Mouse (Mus musculus): ENCODE data around the gene Csrnp1. TPM values are rescaled to one million over a fixed set of nuclear protein-coding genes. Genes with fewer than 3 reads are reported as not detected.

Gene Csrnp1
- total RNA-seq, 2 experiments from 2014 or later: 28.7 to 31.3 TPM

- TF ChIP-seq CTCF (IDR thresholded peaks at IDR 0.05): peak; percentile 28
- Histone ChIP-seq H3K27ac (no peak overlapping the region), H3K4me3 (no peak overlapping the region)
- DNase-seq (ENCODE audit: extremely low spot score in 1 of 2, low spot score in 2 of 2): no peak
- intact Hi-C loops (cut with DNase I): no loop called here
These were observed 9.8 kb downstream of the Csrnp1 start for GRCm38 (mm10) chr9:119974609-119975008.

- Histone ChIP-seq H3K27ac (no peak overlapping the region), H3K4me3 (no peak overlapping the region)
- no peak for DNase-seq (ENCODE audit: extremely low spot score in 1 of 2, low spot score in 2 of 2)
- TF ChIP-seq CTCF (IDR thresholded peaks at IDR 0.05): peak; percentile 49
- intact Hi-C loops (cut with DNase I): no loop called here
These were observed 10.5 kb downstream of the Csrnp1 start for GRCm38 (mm10) chr9:119973869-119974520.

DNA sequence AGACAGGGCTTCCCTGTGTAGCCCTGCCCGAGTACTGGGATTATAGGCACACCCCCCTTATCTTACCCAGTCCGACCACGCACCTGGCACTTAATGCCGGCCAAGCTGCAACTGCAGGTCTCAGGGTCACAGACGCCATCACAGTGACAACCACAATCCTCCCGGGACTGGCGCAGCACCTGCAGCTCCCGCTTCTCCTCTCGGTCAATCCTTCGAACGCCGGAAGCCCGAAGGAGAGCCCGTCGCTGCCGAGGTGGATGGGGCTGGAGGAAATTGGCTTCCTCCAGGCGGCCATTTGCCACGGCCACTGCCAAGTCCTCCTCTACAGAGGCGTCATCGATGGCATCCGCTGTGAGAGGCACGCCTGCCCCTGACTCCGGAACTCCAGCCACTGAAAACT is 11.2 kb downstream of the Csrnp1 start:
- intact Hi-C loops (cut with DNase I): no loop called here
- no peak for TF ChIP-seq CTCF (IDR thresholded peaks at IDR 0.05)
- DNase-seq (ENCODE audit: extremely low spot score in 1 of 2, low spot score in 2 of 2): no peak
- H3K4me3 ChIP-seq: no peak overlapping the region
- no peak overlapping the region for H3K27ac ChIP-seq

DNA sequence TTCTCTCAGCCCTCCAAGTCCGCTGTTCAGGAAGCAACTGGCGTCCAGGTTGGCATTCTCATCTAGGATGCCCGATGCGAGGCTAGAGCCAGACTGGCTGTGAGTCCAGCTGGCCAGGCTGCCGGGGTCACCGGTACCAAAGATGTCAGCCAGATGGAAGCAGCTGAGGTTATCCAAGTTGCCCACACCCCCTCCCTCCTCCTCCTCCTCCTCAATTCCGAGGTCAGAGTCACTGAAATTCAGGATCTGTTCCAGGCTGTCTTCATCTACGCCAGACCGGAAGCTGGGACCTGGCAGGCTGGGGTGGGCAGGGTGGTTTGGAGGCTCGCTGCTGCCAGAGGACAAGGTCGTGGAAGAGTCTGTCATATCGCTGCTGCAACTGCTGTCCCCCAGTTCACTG is 11.9 kb downstream of the Csrnp1 start:
- Histone ChIP-seq H3K27ac (no peak overlapping the region), H3K4me3 (no peak overlapping the region)
- intact Hi-C loops (cut with DNase I): no loop called here
- no peak for DNase-seq (ENCODE audit: extremely low spot score in 1 of 2, low spot score in 2 of 2)
- TF ChIP-seq CTCF (IDR thresholded peaks at IDR 0.05): no peak

DNA sequence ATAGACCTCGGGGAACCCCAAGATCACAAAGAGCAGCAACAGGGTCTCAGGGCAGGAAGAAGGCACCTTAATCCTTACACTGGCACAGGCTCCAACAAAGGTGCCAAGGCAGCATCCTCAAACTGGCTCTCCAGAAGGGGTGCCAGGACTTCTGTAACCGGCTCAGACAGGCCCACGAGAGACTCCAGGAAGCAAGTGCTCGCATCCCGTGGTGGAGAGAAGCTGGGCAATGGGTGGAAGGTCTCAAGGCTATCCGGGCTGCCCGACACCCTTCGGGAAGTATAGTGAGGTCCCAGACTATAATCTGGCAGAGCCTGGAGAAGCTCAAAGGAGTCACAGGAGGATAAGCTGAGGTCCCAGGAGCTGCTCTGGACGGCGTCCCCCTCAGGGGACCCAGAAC is 12.3 kb downstream of the Csrnp1 start:
- DNase-seq (ENCODE audit: extremely low spot score in 1 of 2, low spot score in 2 of 2): no peak
- TF ChIP-seq CTCF (IDR thresholded peaks at IDR 0.05): no peak
- intact Hi-C loops (cut with DNase I): no loop called here
- Histone ChIP-seq H3K4me3 (no peak overlapping the region), H3K27ac (no peak overlapping the region)

DNA sequence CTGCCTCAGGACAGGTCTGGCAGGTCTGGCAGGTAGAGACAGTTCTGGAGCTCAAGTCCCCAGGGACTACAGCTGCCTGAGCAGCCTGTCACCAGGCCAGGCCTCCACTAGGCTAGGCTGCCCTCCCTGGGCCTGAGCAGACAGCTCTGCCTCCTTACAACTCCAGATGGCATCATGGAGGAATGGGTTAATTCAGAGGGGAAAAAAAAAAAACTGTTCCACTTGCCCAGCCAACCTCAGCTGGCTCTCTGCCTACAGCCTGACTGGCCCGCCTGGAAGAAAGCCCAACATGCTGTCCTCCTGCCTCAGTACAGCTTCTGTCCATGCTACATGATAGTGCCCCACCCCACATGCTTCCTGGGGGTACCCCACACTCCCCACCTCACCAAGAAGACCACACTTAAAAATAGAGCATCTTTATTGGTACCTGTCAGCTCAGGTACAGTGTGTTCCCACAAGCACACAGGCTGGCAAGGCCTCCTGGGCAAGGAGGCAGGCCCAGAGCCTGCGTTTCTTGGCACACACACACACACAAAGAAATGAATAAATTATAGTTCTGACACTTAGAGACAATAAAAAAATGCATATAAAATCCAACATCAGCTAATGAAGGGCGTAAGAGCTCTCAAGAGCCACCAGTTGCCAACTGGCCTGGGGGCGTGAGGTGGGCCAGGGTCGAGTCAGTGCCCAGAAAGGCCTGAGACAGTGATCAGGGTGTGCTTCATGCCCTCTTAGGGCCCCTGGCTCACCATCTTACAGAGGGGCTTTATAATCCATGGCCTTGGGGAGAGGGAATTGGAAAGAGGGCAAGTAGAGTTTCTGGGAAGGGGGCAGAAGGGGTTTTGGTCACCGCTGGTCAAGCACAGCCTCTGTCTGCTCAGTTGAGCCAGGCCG is 13.4 kb downstream of the Csrnp1 start:
- H3K27ac ChIP-seq: peak overlapping the region; percentile 7; the same call in 1 of the 2 replicates
- TF ChIP-seq CTCF (IDR thresholded peaks at IDR 0.05): no peak
- no peak for DNase-seq (ENCODE audit: extremely low spot score in 1 of 2, low spot score in 2 of 2)
- no peak overlapping the region for H3K4me3 ChIP-seq
- intact Hi-C loops (cut with DNase I): no loop called here

- Histone ChIP-seq H3K4me3 (no peak overlapping the region), H3K27ac (no peak overlapping the region)
- no peak for DNase-seq (ENCODE audit: extremely low spot score in 1 of 2, low spot score in 2 of 2)
- TF ChIP-seq CTCF (IDR thresholded peaks at IDR 0.05): peak; percentile 28
- intact Hi-C loops (cut with DNase I): no loop called here
These were observed 14.2 kb downstream of the Csrnp1 start for GRCm38 (mm10) chr9:119970221-119970620.

DNA sequence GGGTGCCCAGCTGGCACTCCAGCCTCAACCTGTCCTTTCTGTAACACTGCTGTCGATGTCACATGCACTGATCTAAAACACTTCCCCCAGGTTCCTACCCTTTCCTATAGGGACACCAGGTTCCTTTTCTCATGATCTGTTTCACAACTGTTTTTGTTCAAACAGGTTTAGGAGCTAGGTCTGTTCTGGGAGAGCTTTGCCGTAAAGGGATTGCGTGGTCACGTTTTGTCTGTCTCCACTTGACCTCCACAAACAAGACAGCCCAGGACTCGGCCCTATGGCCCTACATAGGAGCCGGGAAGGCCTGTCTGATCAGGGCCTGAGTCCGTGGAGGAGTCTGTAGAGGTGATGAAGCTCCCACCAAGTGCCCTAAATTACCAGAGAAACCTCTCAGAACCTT is 14.6 kb downstream of the Csrnp1 start:
- Histone ChIP-seq H3K27ac (no peak overlapping the region), H3K4me3 (no peak overlapping the region)
- DNase-seq (ENCODE audit: extremely low spot score in 1 of 2, low spot score in 2 of 2): no peak
- intact Hi-C loops (cut with DNase I): no loop called here
- TF ChIP-seq CTCF (IDR thresholded peaks at IDR 0.05): no peak

DNA sequence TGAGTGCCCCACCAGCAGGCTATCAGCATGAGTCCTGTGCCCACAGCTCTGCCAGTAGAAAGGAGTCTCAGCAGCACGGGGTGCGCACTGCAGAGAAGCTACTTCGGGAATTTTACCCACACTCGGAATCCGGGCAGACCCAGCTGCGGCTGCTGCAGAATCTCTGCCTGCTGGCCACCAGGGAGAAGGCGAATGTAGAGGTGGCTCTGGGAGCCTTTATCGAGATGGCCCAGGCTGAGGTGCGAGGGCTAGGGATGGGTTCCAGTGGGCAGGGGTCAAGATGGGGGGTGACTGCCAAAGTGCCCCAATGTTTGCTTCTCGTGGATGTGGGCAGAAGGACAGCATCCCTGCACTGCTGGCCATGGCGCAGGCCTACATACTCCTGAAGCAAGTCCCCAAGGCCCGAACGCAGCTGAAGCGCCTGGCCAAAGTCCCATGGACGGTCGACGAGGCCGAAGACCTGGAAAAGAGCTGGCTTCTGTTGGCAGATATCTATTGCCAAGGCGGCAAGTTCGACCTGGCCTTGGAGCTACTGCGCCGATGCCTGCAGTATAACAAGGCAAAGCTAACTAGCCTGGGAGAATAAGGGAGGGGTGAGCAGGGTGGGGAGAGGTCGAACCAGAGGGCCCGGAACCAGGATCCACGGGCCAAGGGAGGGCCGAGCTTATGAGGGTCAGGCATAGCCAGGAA is 18.1 kb downstream of the Csrnp1 start:
- Histone ChIP-seq H3K4me3 (no peak overlapping the region), H3K27ac (no peak overlapping the region)
- no peak for TF ChIP-seq CTCF (IDR thresholded peaks at IDR 0.05)
- intact Hi-C loops (cut with DNase I): no loop called here
- no peak for DNase-seq (ENCODE audit: extremely low spot score in 1 of 2, low spot score in 2 of 2)

GRCm38 (mm10) chr9:119965186-119965585 is 19.3 kb downstream of the Csrnp1 start:
- no peak for TF ChIP-seq CTCF (IDR thresholded peaks at IDR 0.05)
- no peak overlapping the region for H3K27ac ChIP-seq
- H3K4me3 ChIP-seq: no peak overlapping the region
- intact Hi-C loops (cut with DNase I): no loop called here
- DNase-seq (ENCODE audit: extremely low spot score in 1 of 2, low spot score in 2 of 2): no peak

- no peak overlapping the region for H3K4me3 ChIP-seq
- intact Hi-C loops (cut with DNase I): no loop called here
- H3K27ac ChIP-seq: no peak overlapping the region
- DNase-seq (ENCODE audit: extremely low spot score in 1 of 2, low spot score in 2 of 2): no peak
- no peak for TF ChIP-seq CTCF (IDR thresholded peaks at IDR 0.05)
These were observed 20.3 kb downstream of the Csrnp1 start for GRCm38 (mm10) chr9:119964206-119964605.
